Mouse (Mus musculus) heart, embryonic 14.5 days (tissue): Measurements from ENCODE around the gene Rcl1. TPM values are rescaled to one million over a fixed set of nuclear protein-coding genes. Genes with fewer than 3 reads are reported as not detected.

Experiments
- ATAC-seq: fragments of 200-750 bp; cut with Nextera tagmentation; 2 replicates; pipeline ENCODE4 v1.8.0; 2017; ENCODE audit warnings: low read depth, moderate TSS enrichment; ENCODE audit not compliant: insufficient number of reproducible peaks, insufficient read depth, low FRiP score
- H3K27ac ChIP-seq, 2 experiments: fragments of 200-500 bp in 1 of 2; fragments of 300-500 bp in 1 of 2; sonication (generic) in 1 of 2; replicated peaks in 1 of 2; 2 replicates each; pipeline ENCODE4 v1.5.1; 2012 to 2014; ENCODE audit warnings: low read depth in 2 of 2, low read length in 2 of 2, control low read depth in 1 of 2, mild to moderate bottlenecking in 1 of 2, mixed read lengths in 1 of 2; ENCODE audit not compliant: control insufficient read depth in 1 of 2, insufficient read depth in 1 of 2
- H3K27me3 ChIP-seq: fragments of 300-500 bp; sonication (generic); 2 replicates; pipeline ENCODE4 v1.6.1; 2014; ENCODE audit warnings: mild to moderate bottlenecking, low read length, control low read depth; ENCODE audit not compliant: control insufficient read depth, insufficient read depth
- H3K36me3 ChIP-seq: fragments of 300-500 bp; sonication (generic); 2 replicates; pipeline ENCODE4 v1.6.1; 2014; ENCODE audit warnings: mild to moderate bottlenecking, control low read depth, low read length, mixed read lengths; ENCODE audit not compliant: control insufficient read depth, insufficient read depth
- H3K4me1 ChIP-seq, 2 experiments: fragments of 200-500 bp in 1 of 2; fragments of 300-500 bp in 1 of 2; sonication (generic) in 1 of 2; 2 replicates each; pipeline ENCODE4 v1.6.1; 2012 to 2014; ENCODE audit warnings: low read length in 2 of 2, control low read depth in 1 of 2, mixed read lengths in 1 of 2; ENCODE audit not compliant: control insufficient read depth in 2 of 2, insufficient read depth in 2 of 2
- H3K4me2 ChIP-seq: fragments of 300-500 bp; sonication (generic); 2 replicates; pipeline ENCODE4 v1.6.1; 2014; ENCODE audit warnings: mild to moderate bottlenecking, low read length
- H3K4me3 ChIP-seq, 2 experiments: fragments of 200-500 bp in 1 of 2; fragments of 300-500 bp in 1 of 2; sonication (generic) in 1 of 2; 2 replicates each; pipeline ENCODE4 v1.5.1; 2012 to 2014; ENCODE audit warnings: low read length in 2 of 2, mild to moderate bottlenecking in 2 of 2, control low read depth in 1 of 2, low read depth in 1 of 2, moderate library complexity in 1 of 2; ENCODE audit not compliant: control insufficient read depth in 1 of 2, insufficient read depth in 1 of 2
- H3K9ac ChIP-seq: fragments of 300-500 bp; sonication (generic); 2 replicates; pipeline ENCODE4 v1.6.1; 2014; ENCODE audit warnings: mild to moderate bottlenecking, low read length
- H3K9me3 ChIP-seq: fragments of 300-500 bp; sonication (generic); 2 replicates; pipeline ENCODE4 v1.6.1; 2016; ENCODE audit warnings: low read length, control low read depth; ENCODE audit not compliant: control insufficient read depth
- WGBS: fragments of 180-500 bp; shearing (Covaris S2); extraction: QIAGEN DNeasy Blood & Tissue Kit; methylation state at CpG from one replicate; pipeline ENCODE4 v1.1.7; 2014; 5-methylcytosine and 5-hydroxymethylcytosine counted together
- polyA plus RNA-seq: library from polyadenylated mRNA; unstranded; fragments of >200 nt; fragmentation: Nextera tagmentation; extraction: Ambion mirVana; gene quantifications from 2 replicates; pipeline ENCODE4 v1.2.1, GENCODE M21; 2014

Gene Rcl1
- polyA plus RNA-seq, 1 experiment from 2014 or later: 18.7 TPM

- Histone ChIP-seq H3K27ac (no peak overlapping the region), H3K9ac (no peak overlapping the region), H3K9me3 (no peaks in the 10 kb centered on the region), H3K36me3 (no peaks in the 10 kb centered on the region), H3K4me1 (no peaks in the 10 kb centered on the region), H3K27me3 (no peaks in the 10 kb centered on the region), H3K4me2 (no peak overlapping the region), H3K4me3 (no peak overlapping the region)
- WGBS: 70% methylated on average over 3 of the region's 3 CpGs
- ATAC-seq: no peak
Measured at GRCm38 (mm10) chr19:29155552-29155951, 54.4 kb downstream of the Rcl1 start.

- Histone ChIP-seq H3K4me3 (no peak overlapping the region), H3K27ac (no peak overlapping the region), H3K27me3 (no peaks in the 10 kb centered on the region), H3K9ac (no peak overlapping the region), H3K36me3 (no peaks in the 10 kb centered on the region), H3K9me3 (no peaks in the 10 kb centered on the region), H3K4me1 (no peaks in the 10 kb centered on the region), H3K4me2 (no peak overlapping the region)
- 51% methylated on average over 3 of the region's 3 CpGs for WGBS
- ATAC-seq: 0 out of 2 replicates have a peak, but pooled peaks have one; percentile 17
Measured at GRCm38 (mm10) chr19:29156417-29156816, 55.2 kb downstream of the Rcl1 start.

GRCm38 (mm10) chr19:29157678-29158466, 56.7 kb downstream of the Rcl1 start:
- 80% methylated on average over 5 of the region's 5 CpGs for WGBS
- H3K4me2 ChIP-seq: no peak overlapping the region
- no peak overlapping the region for H3K27ac ChIP-seq
- H3K27me3 ChIP-seq: no peaks in the 10 kb centered on the region
- no peak overlapping the region for H3K4me3 ChIP-seq
- H3K9ac ChIP-seq: no peak overlapping the region
- H3K9me3 ChIP-seq: no peaks in the 10 kb centered on the region
- H3K36me3 ChIP-seq: no peaks in the 10 kb centered on the region
- H3K4me1 ChIP-seq: no peaks in the 10 kb centered on the region
- ATAC-seq: no peak

GRCm38 (mm10) chr19:29158486-29158885, 57.3 kb downstream of the Rcl1 start:
- H3K36me3 ChIP-seq: no peaks in the 10 kb centered on the region
- WGBS: 64% methylated on average over 3 of the region's 3 CpGs
- no peaks in the 10 kb centered on the region for H3K9me3 ChIP-seq
- ATAC-seq: no peak
- H3K27ac ChIP-seq: no peak overlapping the region
- H3K4me1 ChIP-seq: no peaks in the 10 kb centered on the region
- H3K4me2 ChIP-seq: no peak overlapping the region
- no peaks in the 10 kb centered on the region for H3K27me3 ChIP-seq
- no peak overlapping the region for H3K9ac ChIP-seq
- no peak overlapping the region for H3K4me3 ChIP-seq

GRCm38 (mm10) chr19:29163817-29164527, 62.8 kb downstream of the Rcl1 start:
- no peaks in the 10 kb centered on the region for H3K27me3 ChIP-seq
- H3K36me3 ChIP-seq: no peaks in the 10 kb centered on the region
- H3K4me1 ChIP-seq: no peaks in the 10 kb centered on the region
- no peak for ATAC-seq
- no peak overlapping the region for H3K4me3 ChIP-seq
- no peak overlapping the region for H3K27ac ChIP-seq
- H3K9me3 ChIP-seq: no peaks in the 10 kb centered on the region
- WGBS: 80% methylated on average over 4 of the region's 4 CpGs
- no peak overlapping the region for H3K9ac ChIP-seq
- H3K4me2 ChIP-seq: no peak overlapping the region

GRCm38 (mm10) chr19:29164528-29165166, 63.5 kb downstream of the Rcl1 start:
- Histone ChIP-seq H3K9me3 (no peaks in the 10 kb centered on the region), H3K4me1 (no peaks in the 10 kb centered on the region), H3K27me3 (no peaks in the 10 kb centered on the region), H3K9ac (no peak overlapping the region), H3K4me3 (no peak overlapping the region), H3K4me2 (no peak overlapping the region), H3K36me3 (no peaks in the 10 kb centered on the region), H3K27ac (no peak overlapping the region)
- 72% methylated on average over 7 of the region's 7 CpGs for WGBS
- ATAC-seq: no peak

GRCm38 (mm10) chr19:29167938-29168337, 66.8 kb downstream of the Rcl1 start:
- no peaks in the 10 kb centered on the region for H3K27me3 ChIP-seq
- H3K9me3 ChIP-seq: no peaks in the 10 kb centered on the region
- no peak overlapping the region for H3K9ac ChIP-seq
- WGBS: 80% methylated on average over 6 of the region's 6 CpGs
- H3K4me2 ChIP-seq: no peak overlapping the region
- H3K36me3 ChIP-seq: no peaks in the 10 kb centered on the region
- ATAC-seq: no peak
- no peak overlapping the region for H3K27ac ChIP-seq
- H3K4me1 ChIP-seq: no peaks in the 10 kb centered on the region
- H3K4me3 ChIP-seq: no peak overlapping the region
